Mouse (Mus musculus) kidney, postnatal 0 days (tissue): ENCODE data around the gene Armc10. TPM values are rescaled to one million over a fixed set of nuclear protein-coding genes. Genes with fewer than 3 reads are reported as not detected.

Experiments used
- ATAC-seq: fragments of 200-750 bp; cut with Nextera tagmentation; replicated peaks from 2 replicates; pipeline ENCODE4 v1.8.0; 2017; ENCODE audit warnings: low read depth, moderate number of reproducible peaks, moderate TSS enrichment, moderate library complexity; ENCODE audit not compliant: low FRiP score
- DNase-seq: peaks from one replicate; pipeline ENCODE4 v3.0.0-alpha.2; 2016; ENCODE audit warnings: low spot score
- H3K27ac ChIP-seq: fragments of 300-500 bp; sonication (generic); 2 replicates; pipeline ENCODE4 v1.5.1; 2014; ENCODE audit warnings: mild to moderate bottlenecking
- H3K27me3 ChIP-seq: fragments of 300-500 bp; sonication (generic); 2 replicates; pipeline ENCODE4 v1.6.1; 2014; ENCODE audit warnings: low read length, mixed read lengths; ENCODE audit not compliant: insufficient read depth
- H3K36me3 ChIP-seq: fragments of 300-500 bp; sonication (generic); 2 replicates; pipeline ENCODE4 v1.6.1; 2014; ENCODE audit warnings: low read length, mixed read lengths; ENCODE audit not compliant: insufficient read depth
- H3K4me1 ChIP-seq: fragments of 300-500 bp; sonication (generic); replicated peaks from 2 replicates; pipeline ENCODE4 v1.6.1; 2014; ENCODE audit warnings: antibody characterized with exemption, low read length, mixed read lengths; ENCODE audit not compliant: insufficient read depth
- H3K4me2 ChIP-seq: fragments of 300-500 bp; sonication (generic); 2 replicates; pipeline ENCODE4 v1.6.1; 2014; ENCODE audit warnings: mild to moderate bottlenecking, low read length, moderate library complexity, mixed read lengths
- H3K4me3 ChIP-seq: fragments of 300-500 bp; sonication (generic); replicated peaks from 2 replicates; pipeline ENCODE4 v1.5.1; 2014; ENCODE audit warnings: low read depth, low read length
- H3K9ac ChIP-seq: fragments of 300-500 bp; sonication (generic); 2 replicates; pipeline ENCODE4 v1.6.1; 2014; ENCODE audit warnings: low read depth, low read length
- H3K9me3 ChIP-seq: fragments of 300-500 bp; sonication (generic); replicated peaks from 2 replicates; pipeline ENCODE4 v1.6.1; 2016; ENCODE audit warnings: low read length, inconsistent platforms, mixed read lengths
- CTCF ChIP-seq: IDR thresholded peaks from 2 replicates; pipeline ENCODE4 v1.5.1; 2016; ENCODE audit warnings: antibody characterized with exemption, low read depth, mild to moderate bottlenecking, moderate library complexity
- WGBS: fragments of 180-500 bp; shearing (Covaris S2); extraction: QIAGEN DNeasy Blood & Tissue Kit; methylation state at CpG from one replicate; pipeline ENCODE4 v1.1.7; 2014; 5-methylcytosine and 5-hydroxymethylcytosine counted together
- polyA plus RNA-seq: library from polyadenylated mRNA; unstranded; fragments of >200 nt; fragmentation: Nextera tagmentation; extraction: Ambion mirVana; gene quantifications from 2 replicates; pipeline ENCODE4 v1.2.1, GENCODE M21; 2015

Armc10 gene
- polyA plus RNA-seq, 1 experiment from 2014 or later: 43.7 TPM

- no peak overlapping the region for H3K4me3 ChIP-seq
- no peak overlapping the region for H3K4me2 ChIP-seq
- H3K36me3 ChIP-seq: no peaks in the 10 kb centered on the region
- 75% methylated on average over 3 of the region's 3 CpGs for WGBS
- no peaks in the 10 kb centered on the region for H3K9me3 ChIP-seq
- no peaks in the 10 kb centered on the region for H3K4me1 ChIP-seq
- no peak for ATAC-seq
- TF ChIP-seq CTCF: no peak
- no peak for DNase-seq
- no peaks in the 10 kb centered on the region for H3K27me3 ChIP-seq
- no peak overlapping the region for H3K9ac ChIP-seq
- H3K27ac ChIP-seq: no peak overlapping the region
Measured at GRCm38 (mm10) chr5:21616450-21617009, 29.1 kb upstream of the Armc10 start.

GRCm38 (mm10) chr5:21625916-21626315, 19.7 kb upstream of the Armc10 start:
- Histone ChIP-seq H3K9me3 (no peaks in the 10 kb centered on the region), H3K27ac (no peak overlapping the region), H3K27me3 (no peaks in the 10 kb centered on the region), H3K4me2 (no peak overlapping the region), H3K4me1 (no peaks in the 10 kb centered on the region), H3K4me3 (no peak overlapping the region), H3K36me3 (no peaks in the 10 kb centered on the region), H3K9ac (no peak overlapping the region)
- ATAC-seq: no peak
- no peak for DNase-seq
- no peak for TF ChIP-seq CTCF

- peak; percentile 64 for DNase-seq
Measured at GRCm38 (mm10) chr5:21640961-21641360, 4.7 kb upstream of the Armc10 start.

GRCm38 (mm10) chr5:21643606-21644005, 2.0 kb upstream of the Armc10 start:
- no peaks in the 10 kb centered on the region for H3K27me3 ChIP-seq
- ATAC-seq (no peak), DNase-seq (no peak)
- no peaks in the 10 kb centered on the region for H3K36me3 ChIP-seq
- H3K9me3 ChIP-seq: no peaks in the 10 kb centered on the region
- TF ChIP-seq CTCF: no peak
- no peak overlapping the region for H3K4me2 ChIP-seq
- WGBS: 28% methylated on average over 1 of the region's 1 CpGs
- no peak overlapping the region for H3K4me3 ChIP-seq
- H3K4me1 ChIP-seq: peaks cover 7% of the 10 kb centered on the region; the same call in 1 of the 2 replicates
- no peak overlapping the region for H3K27ac ChIP-seq
- no peak overlapping the region for H3K9ac ChIP-seq

More at GRCm38 (mm10) chr5:21640961-21641360, 4.7 kb upstream of the Armc10 start:
- Histone ChIP-seq H3K27me3 (no peaks in the 10 kb centered on the region), H3K9me3 (no peaks in the 10 kb centered on the region), H3K4me1 (no peaks in the 10 kb centered on the region), H3K4me2 (no peak overlapping the region), H3K4me3 (no peak overlapping the region), H3K36me3 (no peaks in the 10 kb centered on the region), H3K9ac (no peak overlapping the region), H3K27ac (no peak overlapping the region)
- WGBS: 0% methylated on average over 1 of the region's 1 CpGs
- ATAC-seq: no peak
- TF ChIP-seq CTCF: peak; percentile 79

GRCm38 (mm10) chr5:21644891-21645438, 648 bp upstream of the Armc10 start:
- H3K9ac ChIP-seq: no peak overlapping the region
- ATAC-seq: peak; percentile 2; the same call in 1 of the 2 replicates

GRCm38 (mm10) chr5:21646133-21646491, 499 bp downstream of the Armc10 start:
- Histone ChIP-seq H3K36me3 (peaks cover 21% of the 10 kb centered on the region), H3K9ac (peak overlapping the region; percentile 75), H3K4me2 (peak overlapping the region; percentile 71), H3K4me3 (peak overlapping the region; percentile 68), H3K4me1 (peaks cover 7% of the 10 kb centered on the region; the same call in 1 of the 2 replicates), H3K9me3 (no peaks in the 10 kb centered on the region), H3K27ac (peak overlapping the region; percentile 82), H3K27me3 (no peaks in the 10 kb centered on the region)
- ATAC-seq (no peak; the same call in 1 of the 2 replicates), DNase-seq (peak; percentile 21)
- no peak for TF ChIP-seq CTCF
- WGBS: under 1% methylated on average over 25 of the region's 25 CpGs

More at GRCm38 (mm10) chr5:21644891-21645438, 648 bp upstream of the Armc10 start:
- TF ChIP-seq CTCF: peak; percentile 52
- Histone ChIP-seq H3K36me3 (peaks cover 13% of the 10 kb centered on the region), H3K4me1 (peaks cover 7% of the 10 kb centered on the region; the same call in 1 of the 2 replicates), H3K9me3 (no peaks in the 10 kb centered on the region), H3K27me3 (no peaks in the 10 kb centered on the region), H3K27ac (no peak overlapping the region), H3K4me2 (peak overlapping the region; percentile 71), H3K4me3 (peak overlapping the region; percentile 68)
- 12% methylated on average over 14 of the region's 14 CpGs for WGBS
- DNase-seq: no peak
